Mouse (Mus musculus) left cerebral cortex, postnatal 4 days (tissue): ENCODE measurements around the gene Stk4. TPM values are rescaled to one million over a fixed set of nuclear protein-coding genes. Genes with fewer than 3 reads are reported as not detected.

Experiments used
- DNase-seq: peaks from one replicate; pipeline ENCODE4 v3.0.0-alpha.2; 2022
- intact Hi-C: fragments of 180-260 bp; cut with DNase I; formaldehyde crosslinking; loops from one replicate; pipeline ENCODE4 v1.15.1; 2025
- total RNA-seq, 2 experiments: library from RNA; stranded (reverse); gene quantifications; 2 replicates each; pipeline ENCODE4 v1.2.3; 2021

Stk4 gene
- total RNA-seq, 2 experiments from 2014 or later: 31.8 to 38.8 TPM

- intact Hi-C loops: no loop called here
- DNase-seq: no peak
Measured at GRCm38 (mm10) chr2:164123169-164123766, 53.1 kb downstream of the Stk4 start.

GRCm38 (mm10) chr2:164126533-164126955, 56.4 kb downstream of the Stk4 start:
- intact Hi-C loops: no loop called here
- peak; percentile 34 for DNase-seq

- DNase-seq: no peak
- intact Hi-C loops: no loop called here
Measured at GRCm38 (mm10) chr2:164127297-164127696, 57.2 kb downstream of the Stk4 start.

GRCm38 (mm10) chr2:164128576-164129411, 58.7 kb downstream of the Stk4 start:
- DNase-seq: no peak
- intact Hi-C loops: no loop called here

DNA sequence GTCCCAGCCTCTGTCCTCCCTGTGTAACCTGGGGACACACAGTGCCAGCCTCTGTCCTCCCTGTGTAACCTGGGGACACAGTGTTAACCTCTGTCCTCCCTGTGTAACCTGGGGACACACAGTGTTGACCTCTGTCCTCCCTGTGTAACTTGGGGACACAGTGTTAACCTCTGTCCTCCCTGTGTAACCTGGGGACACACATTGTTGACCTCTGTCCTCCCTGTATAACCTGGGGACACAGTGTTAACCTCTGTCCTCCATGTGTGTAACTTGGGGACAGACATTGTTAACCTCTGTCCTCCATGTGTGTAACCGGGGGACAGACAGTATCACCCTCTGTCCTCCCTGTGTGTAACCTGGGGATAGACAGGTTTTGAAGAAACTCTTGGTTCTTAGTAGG, 61.5 kb downstream of the Stk4 start:
- DNase-seq: no peak
- intact Hi-C loops: no loop called here

DNA sequence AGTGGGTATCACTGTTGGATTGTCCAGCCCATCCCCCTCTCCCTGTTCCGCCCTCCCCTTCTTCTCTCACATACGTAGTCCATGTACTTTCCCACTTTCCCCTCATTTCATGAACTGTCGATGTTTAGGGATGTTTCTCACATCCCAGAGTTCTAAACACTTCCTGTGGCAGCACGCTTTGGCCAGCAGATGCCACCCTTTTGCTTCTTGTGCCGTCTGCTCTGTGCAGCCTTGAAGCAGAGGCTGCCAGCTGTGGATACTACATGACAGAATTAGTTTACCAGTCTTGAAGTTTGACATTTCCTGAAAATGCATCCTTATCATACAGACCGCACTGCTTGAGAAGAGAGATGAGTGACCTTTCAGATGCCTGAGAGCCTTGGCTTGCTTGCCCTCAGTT, 64.4 kb downstream of the Stk4 start:
- DNase-seq: peak; percentile 32
- intact Hi-C loops: no loop called here

DNA sequence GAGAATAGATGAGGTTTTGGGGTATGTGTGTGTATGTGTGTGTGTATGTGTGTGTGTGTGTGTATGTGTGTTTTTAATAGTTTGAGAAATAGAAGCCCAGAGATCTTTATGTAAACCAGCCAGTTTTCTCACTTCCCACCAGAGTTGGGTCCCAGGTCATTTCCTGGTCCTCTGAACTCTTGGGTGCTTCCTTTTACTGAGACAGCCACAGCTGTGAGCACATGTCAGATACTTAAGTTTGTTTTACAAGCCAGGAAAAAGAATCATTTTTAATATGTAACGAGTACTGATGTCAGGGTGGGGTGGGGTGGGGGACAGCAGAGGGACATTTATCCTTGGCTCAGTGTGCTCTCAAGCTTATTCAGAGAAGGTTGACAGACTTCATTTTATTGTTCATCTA, 65.2 kb downstream of the Stk4 start:
- intact Hi-C loops: no loop called here
- DNase-seq: no peak

DNA sequence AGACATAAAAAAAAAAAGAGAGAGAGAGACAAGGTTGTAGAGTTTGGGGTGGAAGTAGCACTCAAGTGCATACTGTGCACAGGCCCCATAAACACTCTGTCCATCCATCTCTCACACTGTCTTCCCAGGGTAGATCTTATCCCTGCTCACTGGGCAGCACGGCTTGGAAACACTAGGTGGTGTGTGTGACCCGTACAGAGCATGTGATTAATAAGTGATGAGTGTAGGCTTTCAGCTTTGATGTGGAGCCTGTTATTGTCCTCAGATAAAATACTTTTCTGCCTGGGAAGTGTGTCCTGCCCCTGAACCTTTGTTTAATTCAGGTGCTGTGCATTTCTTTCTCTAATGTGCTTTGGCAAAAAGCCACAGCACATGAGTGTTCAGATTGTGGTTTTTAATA, 66.3 kb downstream of the Stk4 start:
- intact Hi-C loops: no loop called here
- no peak for DNase-seq

- no peak for DNase-seq
- intact Hi-C loops: no loop called here
Measured at GRCm38 (mm10) chr2:164137754-164138153, 67.6 kb downstream of the Stk4 start.

DNA sequence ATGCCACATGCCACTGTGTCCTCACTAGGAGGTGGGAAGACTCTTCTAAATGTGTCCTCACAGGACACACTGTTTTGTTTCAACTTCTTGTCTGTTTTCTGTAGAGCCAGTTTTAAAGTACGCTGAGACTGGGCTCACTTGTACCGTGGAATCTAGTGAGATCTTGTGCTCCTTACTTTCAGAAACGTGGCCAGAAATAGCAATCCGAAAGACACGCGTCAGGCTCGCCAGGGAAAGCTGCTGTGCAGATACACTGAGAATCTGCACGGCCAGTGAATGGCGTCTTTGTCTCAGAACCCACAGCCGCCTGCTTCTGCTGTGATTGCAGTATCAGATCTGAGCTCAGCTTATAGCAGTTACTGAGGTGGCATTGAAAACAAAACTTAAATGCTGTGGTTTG, 71.9 kb downstream of the Stk4 start:
- DNase-seq: peak; percentile 21
- intact Hi-C loops: no loop called here

GRCm38 (mm10) chr2:164144025-164144424, 73.9 kb downstream of the Stk4 start:
- no peak for DNase-seq
- intact Hi-C loops: no loop called here

DNA sequence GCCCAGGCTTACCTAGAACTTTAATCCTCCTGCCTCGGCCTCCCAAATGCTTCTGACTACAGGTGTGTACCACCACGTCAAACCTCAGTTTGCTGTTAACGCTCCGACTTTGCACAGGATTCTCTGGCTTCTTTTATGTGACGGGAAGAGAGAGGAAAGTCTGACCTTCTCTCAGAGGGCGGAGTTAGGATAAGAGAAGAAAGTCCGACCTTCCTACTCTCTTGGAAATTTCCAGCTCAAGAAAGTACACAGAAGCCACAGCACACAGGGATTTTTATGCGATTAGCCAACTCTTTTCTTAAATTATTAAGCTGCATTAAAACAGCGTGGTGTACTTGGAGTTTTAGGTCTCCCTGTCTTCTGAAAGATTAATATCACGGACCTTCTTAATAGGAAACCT, 74.4 kb downstream of the Stk4 start:
- no peak for DNase-seq
- intact Hi-C loops: no loop called here

GRCm38 (mm10) chr2:164146556-164146955, 76.4 kb downstream of the Stk4 start:
- DNase-seq: no peak
- intact Hi-C loops: no loop called here

DNA sequence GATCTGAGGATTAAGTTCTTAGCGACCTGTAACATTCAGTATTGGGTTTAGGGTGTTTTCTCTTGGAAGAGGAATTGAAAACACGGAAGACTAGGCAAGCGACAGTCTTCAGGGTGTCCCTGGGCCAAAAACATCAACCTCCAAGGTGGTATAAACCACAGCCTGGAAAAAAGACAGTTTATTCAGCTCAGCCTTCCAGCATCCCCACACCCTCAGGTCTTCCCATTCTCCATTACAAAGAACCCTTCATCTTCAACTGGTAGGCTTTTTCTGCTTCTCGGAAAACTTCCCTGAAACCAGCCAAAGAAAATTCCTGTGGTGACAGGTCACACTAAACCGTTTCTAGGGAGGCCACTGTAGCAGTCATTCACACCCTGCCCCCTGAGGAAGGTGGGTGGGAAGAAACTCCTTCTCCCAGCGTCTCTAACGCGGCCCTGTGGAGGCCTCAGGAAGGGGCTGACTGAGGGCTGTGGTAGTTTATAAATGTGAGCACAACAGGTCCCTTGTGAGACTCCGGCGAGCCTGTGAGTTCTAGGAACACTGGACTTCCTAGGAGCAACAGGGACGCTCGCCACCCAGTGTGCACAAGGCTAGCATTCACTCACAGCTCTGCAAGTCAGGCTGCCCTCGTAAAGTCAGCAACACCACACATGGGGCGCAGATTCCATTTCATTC, 80.1 kb downstream of the Stk4 start:
- DNase-seq: no peak
- intact Hi-C loops: no loop called here

DNA sequence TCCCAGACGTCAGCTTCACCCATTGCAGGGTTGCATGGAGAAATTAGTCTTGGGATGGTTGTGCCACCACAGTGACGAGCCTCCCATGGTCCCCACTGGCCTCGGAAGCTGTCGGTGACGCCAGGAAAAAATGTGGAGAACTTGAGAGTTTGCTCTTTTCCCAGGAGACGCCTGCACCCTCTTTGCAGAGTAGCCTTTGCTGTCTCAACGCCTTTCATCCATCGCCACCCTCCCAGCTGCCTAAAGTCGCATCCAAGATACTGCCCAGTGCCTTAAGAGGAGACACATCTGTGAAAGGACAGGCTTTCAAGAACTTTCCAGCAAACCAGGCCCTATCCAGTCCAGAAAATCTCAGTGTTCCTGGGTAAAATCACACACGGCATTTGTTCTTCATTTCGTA, 82.2 kb downstream of the Stk4 start:
- DNase-seq: no peak
- intact Hi-C loops: no loop called here

DNA sequence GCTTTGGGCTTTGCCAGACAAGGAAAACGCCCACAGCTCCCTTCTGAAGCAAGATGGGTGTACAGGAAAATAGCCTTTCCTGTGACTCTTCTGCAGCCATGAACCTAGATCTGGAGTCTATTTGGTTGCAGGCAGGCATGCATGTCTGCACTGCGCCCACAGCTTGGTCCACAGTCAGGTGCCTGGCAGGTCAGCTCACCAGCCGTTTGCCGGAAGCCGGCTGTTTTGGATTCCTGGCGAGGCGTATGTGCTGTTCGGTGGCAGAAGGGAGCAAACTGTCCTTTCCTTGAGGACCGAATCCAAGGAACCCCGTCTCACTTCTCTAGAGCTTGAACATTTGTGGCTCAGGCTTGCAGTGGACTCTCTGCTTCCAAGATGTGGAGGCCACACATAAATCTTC, 83.9 kb downstream of the Stk4 start:
- no peak for DNase-seq
- intact Hi-C loops: no loop called here

DNA sequence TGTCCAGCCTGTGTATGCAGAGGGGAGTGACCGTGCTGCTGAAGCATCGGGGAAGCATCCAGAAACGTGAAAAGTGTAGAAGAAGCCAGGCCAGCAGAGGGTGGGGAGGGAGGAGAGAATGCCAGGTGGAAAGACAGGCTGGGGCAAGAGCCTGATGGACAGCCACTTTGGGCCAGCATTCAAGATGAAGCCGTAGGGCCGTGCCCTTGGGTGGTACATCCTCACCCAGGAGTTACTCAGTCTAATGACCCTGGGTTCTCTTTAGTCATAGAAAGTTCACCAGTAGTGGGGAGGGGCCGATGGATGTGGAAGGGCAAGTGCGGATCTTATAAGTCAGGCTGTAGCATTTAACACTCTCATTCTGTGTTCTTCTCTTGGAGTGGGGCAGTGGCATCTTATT, 86.0 kb downstream of the Stk4 start:
- no peak for DNase-seq
- intact Hi-C loops: no loop called here

DNA sequence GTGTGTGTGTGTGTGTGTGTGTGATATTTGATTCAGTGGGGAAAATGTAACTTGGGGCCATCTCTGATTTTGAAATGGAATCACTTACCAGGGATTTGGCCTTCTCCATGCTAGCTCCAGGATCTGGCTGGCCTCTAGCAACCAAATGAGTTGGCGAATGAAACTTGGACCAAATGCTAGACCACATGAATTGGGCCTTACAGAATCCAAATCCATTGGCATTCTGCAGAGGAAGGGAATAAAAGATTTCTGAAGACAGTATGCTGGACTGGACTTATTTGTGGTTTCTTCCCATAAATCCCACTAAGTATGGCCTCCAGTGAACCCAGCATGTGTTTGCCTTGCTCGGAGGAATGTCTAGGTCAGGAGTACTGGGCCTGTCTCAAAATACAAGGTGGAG, 88.7 kb downstream of the Stk4 start:
- intact Hi-C loops: no loop called here
- no peak for DNase-seq

GRCm38 (mm10) chr2:164161515-164162055, 91.5 kb downstream of the Stk4 start:
- intact Hi-C loops: no loop called here
- no peak for DNase-seq

DNA sequence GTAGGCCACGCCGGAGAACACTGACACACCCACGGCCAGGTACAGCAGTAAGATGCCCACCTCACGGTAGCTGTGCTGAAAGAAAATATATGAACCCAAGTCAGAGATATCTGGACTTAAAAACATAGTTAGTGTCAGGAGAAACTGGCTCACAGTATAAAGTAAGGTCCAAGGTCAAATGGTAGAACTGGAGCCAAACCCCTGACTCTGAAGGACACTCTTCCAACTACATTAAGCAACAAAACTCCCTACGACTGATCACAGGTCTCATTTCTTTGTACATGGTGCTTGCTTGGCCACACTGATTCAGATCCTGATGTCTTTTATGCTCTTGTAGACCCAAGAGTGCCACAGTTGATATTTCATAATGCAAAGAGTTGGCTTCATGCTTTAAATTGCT, 94.8 kb downstream of the Stk4 start:
- no peak for DNase-seq
- intact Hi-C loops: no loop called here

DNA sequence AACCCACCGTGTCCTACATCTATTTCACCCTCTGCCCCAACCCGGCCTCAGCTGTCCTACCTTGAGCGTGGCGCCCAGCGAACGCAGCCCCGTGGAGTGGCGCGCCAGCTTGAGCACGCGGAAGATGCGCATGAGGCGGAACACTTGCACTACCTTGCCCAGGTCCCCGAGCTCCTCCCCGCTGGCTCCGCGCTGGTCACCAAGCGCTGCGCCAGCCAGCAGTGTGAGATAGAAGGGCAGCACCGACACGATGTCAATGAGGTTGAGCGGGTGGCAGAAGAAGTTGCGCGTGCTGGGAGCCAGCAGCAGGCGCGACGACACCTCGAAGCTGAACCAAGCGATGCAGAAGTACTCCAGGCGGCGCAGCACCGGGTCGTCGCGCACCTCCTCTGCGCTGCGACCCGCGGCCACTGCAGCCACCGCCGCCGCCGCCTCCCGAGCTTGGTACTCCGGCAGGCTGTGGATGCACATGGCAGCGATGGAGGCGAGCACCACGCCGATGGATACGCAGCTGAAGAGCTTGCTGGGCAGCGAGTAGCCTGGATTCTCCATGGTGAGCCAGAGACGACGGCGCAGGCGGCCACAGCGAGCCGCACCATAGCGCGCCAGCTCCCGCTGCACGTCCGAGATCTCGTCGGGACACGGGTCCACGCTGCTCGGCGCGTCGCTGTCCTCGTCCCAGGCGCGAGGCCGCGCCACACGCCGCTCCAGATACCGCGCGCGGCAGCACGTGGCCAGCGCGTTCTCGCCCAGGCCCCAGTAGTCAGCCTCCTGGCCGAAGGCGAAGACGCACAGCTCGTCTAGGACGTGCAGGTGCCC, 97.8 kb downstream of the Stk4 start:
- DNase-seq: no peak
- intact Hi-C loops: no loop called here
